Mouse (Mus musculus) heart, adult 2 months (tissue): Measurements from ENCODE around the gene Fbxo47.

Source experiments
- CTCF ChIP-seq: fragments of 200-600 bp; IDR thresholded peaks from 2 replicates; pipeline ENCODE4 v1.8.1; 2022; ENCODE audit warnings: antibody characterized with exemption, mild to moderate bottlenecking, moderate library complexity
- POLR2A ChIP-seq: fragments of 200-500 bp; IDR thresholded peaks from 2 replicates; pipeline ENCODE4 v1.6.1; 2011; ENCODE audit warnings: mild to moderate bottlenecking, low read depth, low read length, control low read depth; ENCODE audit not compliant: insufficient read depth

- TF ChIP-seq CTCF (no peak), POLR2A (no peak)
Measured at GRCm38 (mm10) chr11:97880362-97880761, 3.6 kb downstream of the Fbxo47 start.
